Mouse (Mus musculus) C2C12 (cell line): ENCODE data around the gene Stk40.

ENCODE experiments used
- CEBPB ChIP-seq: IDR thresholded peaks from one replicate; pipeline ENCODE4 v1.6.1; 2011; ENCODE audit warnings: low read depth, mild to moderate bottlenecking, control low read depth, moderate library complexity
- CTCF ChIP-seq: IDR thresholded peaks from one replicate; pipeline ENCODE4 v1.5.1; 2011; ENCODE audit not compliant: control insufficient read depth, insufficient read depth, insufficient read length
- MAX ChIP-seq: IDR thresholded peaks from one replicate; pipeline ENCODE4 v1.6.1; 2011; ENCODE audit warnings: mild to moderate bottlenecking, control low read depth
- USF1 ChIP-seq: IDR thresholded peaks from one replicate; pipeline ENCODE4 v1.6.1; 2011; ENCODE audit warnings: low read depth, mild to moderate bottlenecking, control low read depth, moderate library complexity

- TF ChIP-seq CTCF, result peak; percentile 49
- TF ChIP-seq CEBPB, result no peak
- no peak for TF ChIP-seq USF1
- TF ChIP-seq MAX, result no peak
Observed at GRCm38 (mm10) chr4:126181170-126181957, 77.6 kb downstream of the Stk40 start.
